Mouse (Mus musculus): ENCODE measurements around the gene Taf5. TPM values are rescaled to one million over a fixed set of nuclear protein-coding genes. Genes with fewer than 3 reads are reported as not detected.

Gene Taf5
- polyA plus RNA-seq, 1 experiment from 2014 or later, result 7.3 TPM

- no peak for ATAC-seq (ENCODE audit: insufficient number of reproducible peaks, insufficient read depth, low FRiP score, low TSS enrichment, low read depth)
- H3K9me3 ChIP-seq, result no peaks in the 10 kb centered on the region
- H3K27ac ChIP-seq, result no peak overlapping the region
- no peak overlapping the region for H3K9ac ChIP-seq
- H3K4me2 ChIP-seq, result no peak overlapping the region
- H3K36me3 ChIP-seq, result peaks cover 62% of the 10 kb centered on the region
- no peaks in the 10 kb centered on the region for H3K4me1 ChIP-seq
- H3K4me3 ChIP-seq, result no peak overlapping the region
- no peaks in the 10 kb centered on the region for H3K27me3 ChIP-seq
- WGBS, result 88% methylated on average over 3 of the region's 3 CpGs
Observed at GRCm38 (mm10) chr19:47040720-47041473, 26.6 kb upstream of the Taf5 start.

DNA sequence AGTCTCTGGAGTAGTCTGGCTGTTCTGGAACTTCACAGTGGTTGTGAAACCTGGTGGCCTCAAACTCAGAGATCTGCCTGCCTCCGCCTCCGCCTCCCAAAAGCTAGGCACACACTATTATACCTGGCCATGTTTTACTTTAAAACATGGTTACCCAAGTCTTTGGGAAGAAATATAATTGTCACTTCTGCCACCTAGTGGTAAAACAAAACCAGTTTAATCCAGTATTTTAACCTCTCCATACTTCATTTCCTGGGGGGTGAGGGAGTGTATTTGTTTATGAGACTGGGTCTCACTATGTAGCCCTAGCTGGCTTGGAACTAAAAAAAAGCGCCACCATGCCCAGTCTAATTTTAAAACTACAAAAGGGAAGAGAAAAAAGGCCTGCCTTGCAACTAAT lies 23.9 kb upstream of the Taf5 start:
- Histone ChIP-seq H3K9ac (no peak overlapping the region), H3K4me2 (no peak overlapping the region), H3K4me3 (no peak overlapping the region), H3K27ac (no peak overlapping the region), H3K27me3 (no peaks in the 10 kb centered on the region), H3K4me1 (no peaks in the 10 kb centered on the region), H3K9me3 (no peaks in the 10 kb centered on the region), H3K36me3 (peaks cover 65% of the 10 kb centered on the region)
- no peak for ATAC-seq (ENCODE audit: insufficient number of reproducible peaks, insufficient read depth, low FRiP score, low TSS enrichment, low read depth)
- 87% methylated on average over 3 of the region's 3 CpGs for WGBS

DNA sequence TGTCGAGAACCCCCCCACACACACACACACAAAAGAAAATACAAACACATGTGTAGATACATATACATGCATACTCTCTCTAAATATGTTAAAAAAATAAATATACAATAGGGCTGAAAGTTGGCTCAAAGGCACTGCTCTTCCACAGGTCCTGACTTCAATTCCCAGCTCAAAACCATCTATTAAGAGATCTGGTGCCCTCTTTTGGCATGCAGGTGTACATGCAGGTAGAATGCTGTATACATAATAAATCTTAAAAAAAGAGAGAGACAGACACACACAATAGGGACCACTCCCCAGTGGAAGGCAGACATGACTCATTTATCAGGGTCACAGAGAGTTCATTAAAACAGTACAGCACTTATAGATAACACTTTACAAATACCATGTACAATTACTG lies 21.2 kb upstream of the Taf5 start:
- Histone ChIP-seq H3K9ac (no peak overlapping the region), H3K27ac (no peak overlapping the region), H3K4me2 (no peak overlapping the region), H3K27me3 (no peaks in the 10 kb centered on the region), H3K4me1 (peaks cover 17% of the 10 kb centered on the region), H3K9me3 (no peaks in the 10 kb centered on the region), H3K36me3 (peaks cover 43% of the 10 kb centered on the region), H3K4me3 (no peak overlapping the region)
- 85% methylated on average over 1 of the region's 1 CpGs for WGBS
- no peak for ATAC-seq (ENCODE audit: insufficient number of reproducible peaks, insufficient read depth, low FRiP score, low TSS enrichment, low read depth)

- peaks cover 17% of the 10 kb centered on the region for H3K4me1 ChIP-seq
- no peak overlapping the region for H3K9ac ChIP-seq
- H3K4me2 ChIP-seq, result no peak overlapping the region
- no peak overlapping the region for H3K4me3 ChIP-seq
- H3K36me3 ChIP-seq, result peaks cover 40% of the 10 kb centered on the region
- H3K27me3 ChIP-seq, result no peaks in the 10 kb centered on the region
- no peak overlapping the region for H3K27ac ChIP-seq
- ATAC-seq (ENCODE audit: insufficient number of reproducible peaks, insufficient read depth, low FRiP score, low TSS enrichment, low read depth), result no peak
- H3K9me3 ChIP-seq, result no peaks in the 10 kb centered on the region
- WGBS, result 78% methylated on average over 13 of the region's 13 CpGs
Observed at GRCm38 (mm10) chr19:47047236-47047833, 20.2 kb upstream of the Taf5 start.

DNA sequence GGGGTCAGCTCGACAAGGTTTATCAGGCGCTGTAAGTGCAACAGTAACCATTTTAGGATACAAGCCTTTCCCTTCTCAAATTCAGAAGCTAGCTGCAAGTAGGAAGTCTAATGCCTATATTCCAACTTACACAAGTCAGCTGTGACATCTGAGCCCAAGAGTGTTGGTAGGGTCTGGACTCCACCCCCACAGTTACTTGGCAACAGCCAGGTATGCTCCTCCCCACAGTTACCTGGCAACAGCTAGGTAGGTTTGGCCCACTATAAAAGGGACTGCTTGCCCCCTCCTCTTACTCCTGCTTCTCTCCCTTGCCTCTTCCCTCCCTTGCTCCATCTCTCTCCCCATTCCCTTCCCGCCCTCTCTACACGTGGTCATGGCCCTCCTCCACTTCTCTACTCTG lies 18.5 kb upstream of the Taf5 start:
- Histone ChIP-seq H3K9me3 (no peaks in the 10 kb centered on the region), H3K9ac (no peak overlapping the region), H3K4me1 (peaks cover 17% of the 10 kb centered on the region), H3K27me3 (no peaks in the 10 kb centered on the region), H3K4me2 (peak overlapping the region; percentile 81), H3K36me3 (peaks cover 32% of the 10 kb centered on the region), H3K27ac (no peak overlapping the region), H3K4me3 (peak overlapping the region; percentile 70; the same call in 1 of the 2 replicates)
- ATAC-seq (ENCODE audit: insufficient number of reproducible peaks, insufficient read depth, low FRiP score, low TSS enrichment, low read depth), result no peak
- WGBS, result 60% methylated on average over 4 of the region's 4 CpGs

- peak overlapping the region; percentile 84 for H3K9ac ChIP-seq
- no peak for ATAC-seq (ENCODE audit: insufficient number of reproducible peaks, insufficient read depth, low FRiP score, low TSS enrichment, low read depth)
- H3K4me3 ChIP-seq, result peak overlapping the region; percentile 70
- peak overlapping the region; percentile 93 for H3K27ac ChIP-seq
- peaks cover 28% of the 10 kb centered on the region for H3K36me3 ChIP-seq
- H3K27me3 ChIP-seq, result no peaks in the 10 kb centered on the region
- 5% methylated on average over 7 of the region's 7 CpGs for WGBS
- H3K4me1 ChIP-seq, result peaks cover 17% of the 10 kb centered on the region
- H3K9me3 ChIP-seq, result no peaks in the 10 kb centered on the region
- H3K4me2 ChIP-seq, result peak overlapping the region; percentile 81
Observed at GRCm38 (mm10) chr19:47049840-47050239, 17.7 kb upstream of the Taf5 start.

GRCm38 (mm10) chr19:47050271-47051032 lies 17.1 kb upstream of the Taf5 start, which contains the start of gene Pcgf6:
TSS of gene Pcgf6 (minus strand) at chr19:47050906.
- H3K36me3 ChIP-seq, result peaks cover 24% of the 10 kb centered on the region
- no peaks in the 10 kb centered on the region for H3K9me3 ChIP-seq
- WGBS, result under 1% methylated on average over 75 of the region's 75 CpGs
- peak within 1 kb of the TSS; percentile 70 for H3K4me3 ChIP-seq
- H3K27me3 ChIP-seq, result no peaks in the 10 kb centered on the region
- H3K9ac ChIP-seq, result peak within 1 kb of the TSS; percentile 84
- peak; percentile 85 for ATAC-seq (ENCODE audit: insufficient number of reproducible peaks, insufficient read depth, low FRiP score, low TSS enrichment, low read depth)
- H3K4me2 ChIP-seq, result peak within 1 kb of the TSS; percentile 81
- peaks cover 17% of the 10 kb centered on the region for H3K4me1 ChIP-seq
- peak within 1 kb of the TSS; percentile 93 for H3K27ac ChIP-seq

- no peak overlapping the region for H3K27ac ChIP-seq
- no peaks in the 10 kb centered on the region for H3K36me3 ChIP-seq
- no peak overlapping the region for H3K4me2 ChIP-seq
- 78% methylated on average over 4 of the region's 4 CpGs for WGBS
- ATAC-seq (ENCODE audit: insufficient number of reproducible peaks, insufficient read depth, low FRiP score, low TSS enrichment, low read depth), result no peak
- no peak overlapping the region for H3K4me3 ChIP-seq
- H3K27me3 ChIP-seq, result no peaks in the 10 kb centered on the region
- no peaks in the 10 kb centered on the region for H3K9me3 ChIP-seq
- H3K4me1 ChIP-seq, result peaks cover 17% of the 10 kb centered on the region
- no peak overlapping the region for H3K9ac ChIP-seq
Observed at GRCm38 (mm10) chr19:47052927-47053326, 14.6 kb upstream of the Taf5 start.

DNA sequence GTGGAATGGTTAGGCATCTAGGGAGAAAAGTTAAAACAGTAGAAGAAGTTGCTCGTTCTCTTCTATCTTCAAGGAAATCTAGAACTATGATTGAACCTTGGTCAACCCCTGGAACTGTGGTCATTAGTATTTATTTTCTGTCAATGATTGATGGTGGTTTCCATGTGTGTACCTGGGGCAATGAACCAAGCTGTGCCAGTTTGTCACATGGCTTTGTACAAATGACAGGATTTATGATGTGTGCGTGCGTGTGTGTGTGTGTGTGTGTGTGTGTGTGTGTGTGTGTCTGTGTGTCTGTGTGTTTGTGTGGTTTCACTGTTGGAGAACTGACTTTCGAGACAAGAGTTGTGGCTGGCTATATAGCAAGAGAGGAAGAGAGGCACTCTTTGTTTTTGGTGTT lies 14.1 kb upstream of the Taf5 start:
- Histone ChIP-seq H3K27me3 (no peaks in the 10 kb centered on the region), H3K4me3 (no peak overlapping the region), H3K9me3 (no peaks in the 10 kb centered on the region), H3K4me1 (peaks cover 17% of the 10 kb centered on the region), H3K27ac (no peak overlapping the region), H3K9ac (no peak overlapping the region), H3K36me3 (no peaks in the 10 kb centered on the region), H3K4me2 (no peak overlapping the region)
- ATAC-seq (ENCODE audit: insufficient number of reproducible peaks, insufficient read depth, low FRiP score, low TSS enrichment, low read depth), result no peak
- 83% methylated on average over 4 of the region's 4 CpGs for WGBS

DNA sequence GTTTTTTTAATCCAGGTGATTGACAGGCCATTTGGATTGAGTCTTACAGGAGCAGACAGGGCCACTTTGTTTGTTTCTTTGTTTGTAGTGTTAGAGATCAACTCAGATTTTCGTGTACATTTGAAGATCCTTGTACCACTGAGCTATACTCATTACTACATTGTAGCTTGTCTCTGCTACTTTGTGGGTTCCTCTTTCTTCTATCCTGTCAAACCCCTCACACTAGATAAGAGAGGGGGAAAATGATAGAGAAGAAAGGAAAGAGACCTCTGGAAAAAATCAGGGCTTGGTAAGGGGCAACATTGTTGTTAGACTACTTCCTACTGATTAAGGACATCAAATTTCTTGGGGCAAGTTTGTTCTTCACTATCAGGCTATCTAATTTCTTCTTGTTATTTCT lies 9.9 kb upstream of the Taf5 start:
- Histone ChIP-seq H3K27me3 (no peaks in the 10 kb centered on the region), H3K27ac (no peak overlapping the region), H3K36me3 (no peaks in the 10 kb centered on the region), H3K4me1 (no peaks in the 10 kb centered on the region), H3K4me2 (no peak overlapping the region), H3K9me3 (no peaks in the 10 kb centered on the region), H3K4me3 (no peak overlapping the region), H3K9ac (no peak overlapping the region)
- 71% methylated on average over 1 of the region's 1 CpGs for WGBS
- no peak for ATAC-seq (ENCODE audit: insufficient number of reproducible peaks, insufficient read depth, low FRiP score, low TSS enrichment, low read depth)

GRCm38 (mm10) chr19:47065860-47066259 lies 1.7 kb upstream of the Taf5 start:
- H3K4me3 ChIP-seq, result no peak overlapping the region
- no peak for ATAC-seq (ENCODE audit: insufficient number of reproducible peaks, insufficient read depth, low FRiP score, low TSS enrichment, low read depth)
- H3K9ac ChIP-seq, result no peak overlapping the region
- no peak overlapping the region for H3K4me2 ChIP-seq
- H3K9me3 ChIP-seq, result no peaks in the 10 kb centered on the region
- no peaks in the 10 kb centered on the region for H3K27me3 ChIP-seq
- H3K36me3 ChIP-seq, result peaks cover under 1% of the 10 kb centered on the region; the same call in 1 of the 2 replicates
- WGBS, result 94% methylated on average over 3 of the region's 3 CpGs
- peaks cover 11% of the 10 kb centered on the region for H3K4me1 ChIP-seq
- H3K27ac ChIP-seq, result no peak overlapping the region
